Mouse (Mus musculus) small intestine, adult 2 months (tissue): ENCODE data around the gene Opa1.

ENCODE experiments used
- CTCF ChIP-seq: fragments of 200-500 bp; IDR thresholded peaks from 2 replicates; pipeline ENCODE4 v1.5.1; 2012; ENCODE audit warnings: low read depth, mild to moderate bottlenecking, control low read depth, inconsistent platforms, low read length, moderate library complexity, mixed read lengths; ENCODE audit not compliant: insufficient replicate concordance, insufficient read length; ENCODE audit errors: extremely low read depth
- POLR2A ChIP-seq: fragments of 200-500 bp; IDR thresholded peaks from 2 replicates; pipeline ENCODE4 v1.6.1; 2012; ENCODE audit warnings: low read depth, mild to moderate bottlenecking, control low read depth, inconsistent platforms, low read length, moderate library complexity

- no peak for TF ChIP-seq CTCF
- TF ChIP-seq POLR2A = no peak
These were observed 37.9 kb upstream of the Opa1 start for GRCm38 (mm10) chr16:29541261-29541683.
